Mouse (Mus musculus): ENCODE data around the gene Mrps18a. TPM values are rescaled to one million over a fixed set of nuclear protein-coding genes. Genes with fewer than 3 reads are reported as not detected.

The Mrps18a gene
- polyA plus RNA-seq, 1 experiment from 2014 or later: 135 TPM

DNA sequence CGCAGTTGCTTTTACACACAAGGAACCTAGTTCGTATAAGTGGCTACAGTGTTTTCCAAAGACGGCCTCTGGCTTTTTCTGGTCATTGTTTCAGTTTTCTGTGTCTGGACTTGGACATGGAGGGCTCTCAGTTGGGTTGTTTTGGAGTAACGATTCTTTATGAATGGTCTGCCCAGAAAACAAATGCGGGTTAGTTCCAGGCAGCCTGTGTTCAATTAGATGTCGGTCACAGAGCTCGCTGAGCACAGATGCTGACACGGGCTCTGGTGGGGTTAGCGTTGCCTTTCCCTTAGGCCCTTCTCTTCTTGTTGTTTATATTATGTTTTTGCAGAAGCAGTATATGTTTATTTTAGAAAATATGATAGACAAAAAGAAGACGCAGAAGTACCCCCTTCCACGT, 5.4 kb downstream of the Mrps18a start:
- no peak for DNase-seq (ENCODE audit: low spot score)
- 85% methylated on average over 11 of the region's 11 CpGs for WGBS
- no peak for ATAC-seq

GRCm38 (mm10) chr17:46116881-46117280, 6.1 kb downstream of the Mrps18a start:
- Histone ChIP-seq H3K9ac (ENCODE audit: low read length) (no peak overlapping the region), H3K9me3 (replicated peaks; ENCODE audit: control insufficient read depth, low read length) (no peaks in the 10 kb centered on the region), H3K4me2 (ENCODE audit: low read length) (no peak overlapping the region), H3K27me3 (replicated peaks; ENCODE audit: control insufficient read depth, insufficient read depth, low read length) (no peaks in the 10 kb centered on the region), H3K4me3 (ENCODE audit: low read depth, low read length) (no peak overlapping the region), H3K27ac (ENCODE audit: low read depth, low read length) (no peak overlapping the region), H3K36me3 (ENCODE audit: control insufficient read depth, insufficient read depth, low read length) (peaks cover 35% of the 10 kb centered on the region), H3K4me1 (ENCODE audit: control insufficient read depth, insufficient read depth, low read length) (no peaks in the 10 kb centered on the region)
- ATAC-seq (no peak), DNase-seq (ENCODE audit: low spot score) (no peak)
- 90% methylated on average over 3 of the region's 3 CpGs for WGBS

More for the DNA sequence above, 5.4 kb downstream of the Mrps18a start:
- Histone ChIP-seq H3K36me3 (ENCODE audit: control insufficient read depth, insufficient read depth, low read length) (peaks cover 34% of the 10 kb centered on the region), H3K9me3 (replicated peaks; ENCODE audit: control insufficient read depth, low read length) (no peaks in the 10 kb centered on the region), H3K9ac (ENCODE audit: low read length) (peak overlapping the region; percentile 17; the same call in 1 of the 2 replicates), H3K27ac (ENCODE audit: low read depth, low read length) (no peak overlapping the region), H3K27me3 (replicated peaks; ENCODE audit: control insufficient read depth, insufficient read depth, low read length) (no peaks in the 10 kb centered on the region), H3K4me1 (ENCODE audit: control insufficient read depth, insufficient read depth, low read length) (peaks cover 3% of the 10 kb centered on the region), H3K4me3 (ENCODE audit: low read depth, low read length) (no peak overlapping the region), H3K4me2 (ENCODE audit: low read length) (no peak overlapping the region)

- Histone ChIP-seq H3K4me3 (ENCODE audit: low read depth, low read length) (no peak overlapping the region), H3K4me2 (ENCODE audit: low read length) (no peak overlapping the region), H3K27ac (ENCODE audit: low read depth, low read length) (no peak overlapping the region), H3K27me3 (replicated peaks; ENCODE audit: control insufficient read depth, insufficient read depth, low read length) (no peaks in the 10 kb centered on the region), H3K4me1 (ENCODE audit: control insufficient read depth, insufficient read depth, low read length) (no peaks in the 10 kb centered on the region), H3K36me3 (ENCODE audit: control insufficient read depth, insufficient read depth, low read length) (peaks cover 45% of the 10 kb centered on the region), H3K9ac (ENCODE audit: low read length) (no peak overlapping the region), H3K9me3 (replicated peaks; ENCODE audit: control insufficient read depth, low read length) (no peaks in the 10 kb centered on the region)
- 89% methylated on average over 13 of the region's 13 CpGs for WGBS
- no peak for DNase-seq (ENCODE audit: low spot score)
- no peak for ATAC-seq
Measured at GRCm38 (mm10) chr17:46117623-46118422, 7.0 kb downstream of the Mrps18a start.

- ATAC-seq: no peak
- Histone ChIP-seq H3K9ac (ENCODE audit: low read length) (no peak overlapping the region), H3K4me2 (ENCODE audit: low read length) (no peak overlapping the region), H3K27me3 (replicated peaks; ENCODE audit: control insufficient read depth, insufficient read depth, low read length) (no peaks in the 10 kb centered on the region), H3K9me3 (replicated peaks; ENCODE audit: control insufficient read depth, low read length) (no peaks in the 10 kb centered on the region), H3K4me1 (ENCODE audit: control insufficient read depth, insufficient read depth, low read length) (no peaks in the 10 kb centered on the region), H3K4me3 (ENCODE audit: low read depth, low read length) (no peak overlapping the region), H3K27ac (ENCODE audit: low read depth, low read length) (no peak overlapping the region), H3K36me3 (ENCODE audit: control insufficient read depth, insufficient read depth, low read length) (peaks cover 51% of the 10 kb centered on the region)
- peak; percentile 11 for DNase-seq (ENCODE audit: low spot score)
- WGBS: 74% methylated on average over 4 of the region's 4 CpGs
Measured at GRCm38 (mm10) chr17:46118423-46118850, 7.7 kb downstream of the Mrps18a start.

- H3K4me1 ChIP-seq (ENCODE audit: control insufficient read depth, insufficient read depth, low read length): no peaks in the 10 kb centered on the region
- DNase-seq (ENCODE audit: low spot score) (no peak), ATAC-seq (no peak)
- H3K9ac ChIP-seq (ENCODE audit: low read length): no peak overlapping the region
- no peak overlapping the region for H3K4me2 ChIP-seq (ENCODE audit: low read length)
- H3K27me3 ChIP-seq (replicated peaks; ENCODE audit: control insufficient read depth, insufficient read depth, low read length): no peaks in the 10 kb centered on the region
- 91% methylated on average over 10 of the region's 10 CpGs for WGBS
- no peak overlapping the region for H3K27ac ChIP-seq (ENCODE audit: low read depth, low read length)
- H3K36me3 ChIP-seq (ENCODE audit: control insufficient read depth, insufficient read depth, low read length): peaks cover 63% of the 10 kb centered on the region
- H3K4me3 ChIP-seq (ENCODE audit: low read depth, low read length): no peak overlapping the region
- no peaks in the 10 kb centered on the region for H3K9me3 ChIP-seq (replicated peaks; ENCODE audit: control insufficient read depth, low read length)
Measured at GRCm38 (mm10) chr17:46119641-46120040, 8.9 kb downstream of the Mrps18a start.

DNA sequence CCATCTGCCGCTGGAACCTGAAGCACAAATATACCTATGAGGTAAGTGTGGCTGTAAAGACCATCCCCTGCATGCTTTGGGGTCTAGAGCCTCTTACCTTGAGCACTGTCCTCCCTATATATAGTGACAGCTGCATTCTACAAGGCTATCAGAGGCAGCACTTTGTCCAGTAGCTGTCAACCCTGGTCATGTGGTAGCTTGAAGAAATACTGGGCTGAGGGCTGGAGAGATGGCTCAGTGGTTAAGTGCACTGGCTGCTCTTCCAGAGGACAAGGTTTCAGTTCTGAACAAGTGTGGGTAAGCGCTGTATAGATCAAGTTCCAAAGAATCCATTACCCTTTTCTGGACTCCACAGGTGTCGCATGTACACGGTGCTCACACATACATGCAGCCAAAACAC, 12.0 kb downstream of the Mrps18a start:
- no peak overlapping the region for H3K4me2 ChIP-seq (ENCODE audit: low read length)
- no peaks in the 10 kb centered on the region for H3K27me3 ChIP-seq (replicated peaks; ENCODE audit: control insufficient read depth, insufficient read depth, low read length)
- no peak overlapping the region for H3K4me3 ChIP-seq (ENCODE audit: low read depth, low read length)
- 95% methylated on average over 4 of the region's 4 CpGs for WGBS
- H3K36me3 ChIP-seq (ENCODE audit: control insufficient read depth, insufficient read depth, low read length): peaks cover 87% of the 10 kb centered on the region
- no peaks in the 10 kb centered on the region for H3K4me1 ChIP-seq (ENCODE audit: control insufficient read depth, insufficient read depth, low read length)
- H3K9me3 ChIP-seq (replicated peaks; ENCODE audit: control insufficient read depth, low read length): no peaks in the 10 kb centered on the region
- no peak overlapping the region for H3K27ac ChIP-seq (ENCODE audit: low read depth, low read length)
- no peak for ATAC-seq
- no peak for DNase-seq (ENCODE audit: low spot score)
- H3K9ac ChIP-seq (ENCODE audit: low read length): no peak overlapping the region

DNA sequence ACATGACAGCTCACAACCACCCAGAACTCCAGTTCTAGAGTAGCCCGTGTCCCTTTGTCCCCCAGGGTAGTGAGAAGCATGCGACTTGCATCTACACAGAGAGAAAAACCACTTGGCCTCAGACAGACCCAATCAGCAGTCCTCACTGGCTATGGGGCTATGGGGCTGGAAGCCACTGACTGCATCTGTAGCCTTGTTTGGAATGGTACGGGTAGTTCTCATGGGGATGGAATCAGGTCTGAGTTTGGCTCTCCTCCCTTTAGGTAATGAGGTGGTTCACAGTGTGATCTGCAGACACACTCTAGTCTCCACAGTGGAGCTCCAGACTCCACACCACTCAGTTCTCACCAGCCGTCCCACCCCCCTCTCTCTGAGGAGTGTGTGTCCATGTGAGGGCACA, 12.5 kb downstream of the Mrps18a start:
- DNase-seq (ENCODE audit: low spot score) (no peak), ATAC-seq (no peak)
- no peak overlapping the region for H3K27ac ChIP-seq (ENCODE audit: low read depth, low read length)
- H3K36me3 ChIP-seq (ENCODE audit: control insufficient read depth, insufficient read depth, low read length): peaks cover 87% of the 10 kb centered on the region
- H3K4me2 ChIP-seq (ENCODE audit: low read length): no peak overlapping the region
- 88% methylated on average over 4 of the region's 4 CpGs for WGBS
- H3K4me3 ChIP-seq (ENCODE audit: low read depth, low read length): no peak overlapping the region
- H3K27me3 ChIP-seq (replicated peaks; ENCODE audit: control insufficient read depth, insufficient read depth, low read length): no peaks in the 10 kb centered on the region
- H3K9me3 ChIP-seq (replicated peaks; ENCODE audit: control insufficient read depth, low read length): no peaks in the 10 kb centered on the region
- no peak overlapping the region for H3K9ac ChIP-seq (ENCODE audit: low read length)
- no peaks in the 10 kb centered on the region for H3K4me1 ChIP-seq (ENCODE audit: control insufficient read depth, insufficient read depth, low read length)

- Histone ChIP-seq H3K4me2 (ENCODE audit: low read length) (no peak overlapping the region), H3K27ac (ENCODE audit: low read depth, low read length) (no peak overlapping the region), H3K4me1 (ENCODE audit: control insufficient read depth, insufficient read depth, low read length) (no peaks in the 10 kb centered on the region), H3K9ac (ENCODE audit: low read length) (no peak overlapping the region), H3K27me3 (replicated peaks; ENCODE audit: control insufficient read depth, insufficient read depth, low read length) (no peaks in the 10 kb centered on the region), H3K36me3 (ENCODE audit: control insufficient read depth, insufficient read depth, low read length) (peaks cover 87% of the 10 kb centered on the region), H3K4me3 (ENCODE audit: low read depth, low read length) (no peak overlapping the region), H3K9me3 (replicated peaks; ENCODE audit: control insufficient read depth, low read length) (no peaks in the 10 kb centered on the region)
- DNase-seq (ENCODE audit: low spot score) (no peak), ATAC-seq (no peak)
- 90% methylated on average over 12 of the region's 12 CpGs for WGBS
Measured at GRCm38 (mm10) chr17:46123953-46124700, 13.3 kb downstream of the Mrps18a start.

- ATAC-seq: no peak
- H3K36me3 ChIP-seq (ENCODE audit: control insufficient read depth, insufficient read depth, low read length): peaks cover 80% of the 10 kb centered on the region
Measured at GRCm38 (mm10) chr17:46126608-46127007, 15.8 kb downstream of the Mrps18a start.

More at GRCm38 (mm10) chr17:46126608-46127007, 15.8 kb downstream of the Mrps18a start:
- Histone ChIP-seq H3K27me3 (replicated peaks; ENCODE audit: control insufficient read depth, insufficient read depth, low read length) (no peaks in the 10 kb centered on the region), H3K9ac (ENCODE audit: low read length) (no peak overlapping the region), H3K27ac (ENCODE audit: low read depth, low read length) (no peak overlapping the region), H3K4me1 (ENCODE audit: control insufficient read depth, insufficient read depth, low read length) (no peaks in the 10 kb centered on the region), H3K4me3 (ENCODE audit: low read depth, low read length) (no peak overlapping the region), H3K4me2 (ENCODE audit: low read length) (no peak overlapping the region), H3K9me3 (replicated peaks; ENCODE audit: control insufficient read depth, low read length) (no peaks in the 10 kb centered on the region)
- WGBS: 84% methylated on average over 6 of the region's 6 CpGs
- DNase-seq (ENCODE audit: low spot score): no peak
